Mouse (Mus musculus): ENCODE data around the gene Mical3. TPM values are rescaled to one million over a fixed set of nuclear protein-coding genes. Genes with fewer than 3 reads are reported as not detected.

The Mical3 gene
- polyA plus RNA-seq, 1 experiment from 2014 or later = 33.8 TPM

GRCm38 (mm10) chr6:121143439-121143838 is 12.6 kb upstream of the Mical3 start:
- no peak for ATAC-seq (ENCODE audit: low FRiP score)
- Histone ChIP-seq H3K9ac (no peak overlapping the region), H3K9me3 (no peaks in the 10 kb centered on the region), H3K36me3 (no peaks in the 10 kb centered on the region), H3K4me3 (no peak overlapping the region), H3K27ac (no peak overlapping the region), H3K4me1 (replicated peaks) (peaks cover 28% of the 10 kb centered on the region), H3K27me3 (no peaks in the 10 kb centered on the region), H3K4me2 (no peak overlapping the region)
- WGBS = 88% methylated on average over 8 of the region's 8 CpGs

- no peak overlapping the region for H3K9ac ChIP-seq
- no peak for ATAC-seq (ENCODE audit: low FRiP score)
- no peaks in the 10 kb centered on the region for H3K27me3 ChIP-seq
- no peak overlapping the region for H3K4me3 ChIP-seq
- H3K27ac ChIP-seq = no peak overlapping the region
- peaks cover 28% of the 10 kb centered on the region for H3K4me1 ChIP-seq (replicated peaks)
- 87% methylated on average over 7 of the region's 7 CpGs for WGBS
- H3K36me3 ChIP-seq = no peaks in the 10 kb centered on the region
- H3K4me2 ChIP-seq = no peak overlapping the region
- no peaks in the 10 kb centered on the region for H3K9me3 ChIP-seq
These were observed 11.5 kb upstream of the Mical3 start for GRCm38 (mm10) chr6:121142298-121142697.

GRCm38 (mm10) chr6:121139271-121139670 is 8.5 kb upstream of the Mical3 start:
- no peak for ATAC-seq (ENCODE audit: low FRiP score)
- no peak overlapping the region for H3K4me3 ChIP-seq
- no peaks in the 10 kb centered on the region for H3K27me3 ChIP-seq
- H3K4me2 ChIP-seq = no peak overlapping the region
- H3K9ac ChIP-seq = no peak overlapping the region
- H3K9me3 ChIP-seq = no peaks in the 10 kb centered on the region
- WGBS = 85% methylated on average over 1 of the region's 1 CpGs
- no peak overlapping the region for H3K27ac ChIP-seq
- H3K36me3 ChIP-seq = no peaks in the 10 kb centered on the region
- 0 out of 2 replicates have a peak, but pooled peaks cover 5% of the 10 kb centered on the region for H3K4me1 ChIP-seq (replicated peaks)

GRCm38 (mm10) chr6:121138338-121139040 is 7.7 kb upstream of the Mical3 start:
- no peak overlapping the region for H3K27ac ChIP-seq
- H3K4me1 ChIP-seq (replicated peaks) = no peaks in the 10 kb centered on the region
- H3K4me2 ChIP-seq = no peak overlapping the region
- 82% methylated on average over 12 of the region's 12 CpGs for WGBS
- no peaks in the 10 kb centered on the region for H3K36me3 ChIP-seq
- H3K9me3 ChIP-seq = no peaks in the 10 kb centered on the region
- no peak overlapping the region for H3K9ac ChIP-seq
- ATAC-seq (ENCODE audit: low FRiP score) = no peak
- H3K4me3 ChIP-seq = no peak overlapping the region
- no peaks in the 10 kb centered on the region for H3K27me3 ChIP-seq

- 62% methylated on average over 6 of the region's 6 CpGs for WGBS
- H3K27me3 ChIP-seq = no peaks in the 10 kb centered on the region
- no peak overlapping the region for H3K27ac ChIP-seq
- H3K4me1 ChIP-seq (replicated peaks) = no peaks in the 10 kb centered on the region
- H3K4me2 ChIP-seq = no peak overlapping the region
- no peak overlapping the region for H3K9ac ChIP-seq
- H3K9me3 ChIP-seq = no peaks in the 10 kb centered on the region
- ATAC-seq (ENCODE audit: low FRiP score) = no peak
- H3K36me3 ChIP-seq = no peaks in the 10 kb centered on the region
- no peak overlapping the region for H3K4me3 ChIP-seq
These were observed 6.4 kb upstream of the Mical3 start for GRCm38 (mm10) chr6:121137222-121137621.

- H3K9me3 ChIP-seq = no peaks in the 10 kb centered on the region
- no peaks in the 10 kb centered on the region for H3K27me3 ChIP-seq
- H3K9ac ChIP-seq = no peak overlapping the region
- H3K4me1 ChIP-seq (replicated peaks) = peaks cover 9% of the 10 kb centered on the region
- no peak overlapping the region for H3K4me2 ChIP-seq
- WGBS = 39% methylated on average over 5 of the region's 5 CpGs
- no peaks in the 10 kb centered on the region for H3K36me3 ChIP-seq
- no peak for ATAC-seq (ENCODE audit: low FRiP score)
- no peak overlapping the region for H3K4me3 ChIP-seq
- H3K27ac ChIP-seq = no peak overlapping the region
These were observed 4.1 kb upstream of the Mical3 start for GRCm38 (mm10) chr6:121134884-121135283.

GRCm38 (mm10) chr6:121134249-121134648 is 3.5 kb upstream of the Mical3 start:
- Histone ChIP-seq H3K27ac (no peak overlapping the region), H3K27me3 (no peaks in the 10 kb centered on the region), H3K4me1 (replicated peaks) (peaks cover 10% of the 10 kb centered on the region), H3K4me3 (no peak overlapping the region), H3K4me2 (no peak overlapping the region), H3K9me3 (no peaks in the 10 kb centered on the region), H3K9ac (no peak overlapping the region), H3K36me3 (no peaks in the 10 kb centered on the region)
- ATAC-seq (ENCODE audit: low FRiP score) = no peak
- 30% methylated on average over 3 of the region's 3 CpGs for WGBS

GRCm38 (mm10) chr6:121130039-121130705 is 627 bp downstream of the Mical3 start:
- Histone ChIP-seq H3K9me3 (no peaks in the 10 kb centered on the region), H3K36me3 (no peaks in the 10 kb centered on the region), H3K4me3 (peak overlapping the region; percentile 57), H3K4me1 (replicated peaks) (peaks cover 32% of the 10 kb centered on the region), H3K9ac (peak overlapping the region; percentile 89), H3K4me2 (peak overlapping the region; percentile 63), H3K27ac (peak overlapping the region; percentile 94), H3K27me3 (no peaks in the 10 kb centered on the region)
- WGBS = under 1% methylated on average over 32 of the region's 32 CpGs
- ATAC-seq (ENCODE audit: low FRiP score) = peak; percentile 91

GRCm38 (mm10) chr6:121129506-121129905 is 1.3 kb downstream of the Mical3 start:
- peaks cover 36% of the 10 kb centered on the region for H3K4me1 ChIP-seq (replicated peaks)
- no peaks in the 10 kb centered on the region for H3K36me3 ChIP-seq
- peak overlapping the region; percentile 63 for H3K4me2 ChIP-seq
- H3K4me3 ChIP-seq = peak overlapping the region; percentile 57
- H3K27ac ChIP-seq = peak overlapping the region; percentile 94
- peak overlapping the region; percentile 89 for H3K9ac ChIP-seq
- WGBS = 5% methylated on average over 21 of the region's 21 CpGs
- H3K27me3 ChIP-seq = no peaks in the 10 kb centered on the region
- ATAC-seq (ENCODE audit: low FRiP score) = peak; percentile 82
- H3K9me3 ChIP-seq = no peaks in the 10 kb centered on the region

GRCm38 (mm10) chr6:121128736-121129135 is 2.1 kb downstream of the Mical3 start:
- H3K36me3 ChIP-seq = no peaks in the 10 kb centered on the region
- H3K27me3 ChIP-seq = no peaks in the 10 kb centered on the region
- no peaks in the 10 kb centered on the region for H3K9me3 ChIP-seq
- peaks cover 37% of the 10 kb centered on the region for H3K4me1 ChIP-seq (replicated peaks)
- ATAC-seq (ENCODE audit: low FRiP score) = no peak
- H3K4me3 ChIP-seq = peak overlapping the region; percentile 57
- H3K27ac ChIP-seq = peak overlapping the region; percentile 94
- peak overlapping the region; percentile 63 for H3K4me2 ChIP-seq
- 0 out of 2 replicates have a peak overlapping the region, but pooled peaks have one; percentile 89 for H3K9ac ChIP-seq
- 73% methylated on average over 5 of the region's 5 CpGs for WGBS

- Histone ChIP-seq H3K9me3 (no peaks in the 10 kb centered on the region), H3K4me2 (peak overlapping the region; percentile 63), H3K27ac (no peak overlapping the region), H3K9ac (peak overlapping the region; percentile 29; the same call in 1 of the 2 replicates), H3K4me3 (no peak overlapping the region; the same call in 1 of the 2 replicates), H3K4me1 (replicated peaks) (peaks cover 37% of the 10 kb centered on the region), H3K36me3 (peaks cover 2% of the 10 kb centered on the region; the same call in 1 of the 2 replicates), H3K27me3 (no peaks in the 10 kb centered on the region)
- 56% methylated on average over 3 of the region's 3 CpGs for WGBS
- ATAC-seq (ENCODE audit: low FRiP score) = no peak
These were observed 3.1 kb downstream of the Mical3 start for GRCm38 (mm10) chr6:121127726-121128125.

GRCm38 (mm10) chr6:121126202-121126601 is 4.6 kb downstream of the Mical3 start:
- no peak overlapping the region for H3K4me3 ChIP-seq
- H3K4me2 ChIP-seq = no peak overlapping the region
- peaks cover 5% of the 10 kb centered on the region; the same call in 1 of the 2 replicates for H3K36me3 ChIP-seq
- ATAC-seq (ENCODE audit: low FRiP score) = no peak
- H3K27ac ChIP-seq = no peak overlapping the region
- WGBS = 84% methylated on average over 5 of the region's 5 CpGs
- peaks cover 35% of the 10 kb centered on the region for H3K4me1 ChIP-seq (replicated peaks)
- H3K9ac ChIP-seq = no peak overlapping the region
- H3K27me3 ChIP-seq = no peaks in the 10 kb centered on the region
- no peaks in the 10 kb centered on the region for H3K9me3 ChIP-seq
